Mouse (Mus musculus) embryonic facial prominence, embryonic 14.5 days (tissue): ENCODE results near the gene Gm20388. TPM values are rescaled to one million over a fixed set of nuclear protein-coding genes. Genes with fewer than 3 reads are reported as not detected.

Experiments
- ATAC-seq: fragments of 200-750 bp; cut with Nextera tagmentation; 2 replicates; pipeline ENCODE4 v1.8.0; 2017; ENCODE audit warnings: low read depth, moderate number of reproducible peaks, moderate TSS enrichment
- DNase-seq: peaks from one replicate; pipeline ENCODE4 v3.0.0-alpha.2; 2015; ENCODE audit warnings: low spot score
- H3K27ac ChIP-seq: fragments of 300-500 bp; sonication (generic); replicated peaks from 2 replicates; pipeline ENCODE4 v1.5.1; 2014; ENCODE audit warnings: low read depth, mild to moderate bottlenecking, low read length, moderate library complexity
- H3K27me3 ChIP-seq: fragments of 300-500 bp; sonication (generic); replicated peaks from 2 replicates; pipeline ENCODE4 v1.6.1; 2014; ENCODE audit warnings: low read length; ENCODE audit not compliant: control insufficient read depth, insufficient read depth
- H3K36me3 ChIP-seq: fragments of 300-500 bp; sonication (generic); 2 replicates; pipeline ENCODE4 v1.6.1; 2014; ENCODE audit warnings: low read length, mixed read lengths; ENCODE audit not compliant: control insufficient read depth, insufficient read depth
- H3K4me1 ChIP-seq: fragments of 300-500 bp; sonication (generic); 2 replicates; pipeline ENCODE4 v1.6.1; 2014; ENCODE audit warnings: antibody characterized with exemption, low read length; ENCODE audit not compliant: control insufficient read depth, insufficient read depth
- H3K4me2 ChIP-seq: fragments of 300-500 bp; sonication (generic); 2 replicates; pipeline ENCODE4 v1.6.1; 2014; ENCODE audit warnings: low read depth, mild to moderate bottlenecking, low read length, moderate library complexity, mixed read lengths
- H3K4me3 ChIP-seq: fragments of 300-500 bp; sonication (generic); 2 replicates; pipeline ENCODE4 v1.5.1; 2014; ENCODE audit warnings: low read depth, mild to moderate bottlenecking, low read length
- H3K9ac ChIP-seq: fragments of 300-500 bp; sonication (generic); 2 replicates; pipeline ENCODE4 v1.6.1; 2014; ENCODE audit warnings: low read depth, mild to moderate bottlenecking, low read length, moderate library complexity, mixed read lengths
- H3K9me3 ChIP-seq: fragments of 300-500 bp; sonication (generic); 2 replicates; pipeline ENCODE4 v1.6.1; 2016; ENCODE audit warnings: low read length; ENCODE audit not compliant: control insufficient read depth
- WGBS: fragments of 180-500 bp; shearing (Covaris S2); extraction: QIAGEN DNeasy Blood & Tissue Kit; methylation state at CpG from one replicate; pipeline ENCODE4 v1.1.7; 2014; 5-methylcytosine and 5-hydroxymethylcytosine counted together
- polyA plus RNA-seq: library from polyadenylated mRNA; unstranded; fragments of >200 nt; fragmentation: Nextera tagmentation; extraction: Ambion mirVana; gene quantifications from 2 replicates; pipeline ENCODE4 v1.2.1, GENCODE M21; 2014

Gm20388 gene
- polyA plus RNA-seq, 1 experiment from 2014 or later: not detected

DNA sequence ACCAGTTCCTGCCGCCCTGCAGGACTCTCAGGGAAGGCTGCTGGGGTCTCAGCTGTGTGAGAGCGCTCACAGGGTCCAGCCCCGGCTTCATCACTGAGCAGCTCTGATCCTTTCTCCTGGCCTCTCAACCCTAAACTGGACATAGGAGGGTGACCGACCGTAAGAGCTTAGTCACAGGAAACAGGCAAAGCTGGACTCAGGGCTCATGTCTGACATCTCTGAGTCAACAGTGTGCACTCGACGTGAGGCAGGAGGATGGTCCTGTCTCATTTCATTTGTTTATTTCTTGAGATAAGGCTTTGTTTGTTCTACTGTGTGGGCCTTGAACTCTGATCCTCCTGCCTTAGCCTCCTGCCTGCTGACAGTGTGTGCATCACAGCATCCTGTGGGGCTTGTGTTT lies 709.8 kb downstream of the Gm20388 start:
- no peak overlapping the region for H3K9ac ChIP-seq
- no peak for ATAC-seq
- WGBS: 56% methylated on average over 7 of the region's 7 CpGs

DNA sequence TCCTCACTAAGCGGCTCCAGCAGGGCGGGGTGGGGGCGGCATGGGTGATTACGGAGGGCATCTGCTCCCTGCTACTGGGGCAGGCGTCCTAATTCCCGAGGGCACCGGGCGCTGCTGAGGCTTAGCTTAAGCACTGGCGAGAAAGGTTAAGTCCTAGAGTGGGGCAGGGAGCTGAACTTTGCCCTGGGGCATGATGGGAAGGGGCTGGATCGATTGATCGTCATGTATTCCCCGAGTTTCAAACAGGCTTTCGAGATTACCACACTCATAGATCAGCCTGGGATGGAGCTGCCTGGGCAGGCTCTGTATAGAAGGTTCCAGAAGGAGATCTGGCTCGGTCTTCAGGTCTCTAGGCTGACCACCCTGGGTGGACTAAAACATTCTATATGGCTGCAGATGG lies 711.5 kb downstream of the Gm20388 start:
- WGBS: 74% methylated on average over 14 of the region's 14 CpGs
- Histone ChIP-seq H3K4me1 (no peaks in the 10 kb centered on the region; the same call in 1 of the 2 replicates), H3K4me2 (no peak overlapping the region), H3K9me3 (no peaks in the 10 kb centered on the region), H3K36me3 (no peaks in the 10 kb centered on the region), H3K27ac (no peak overlapping the region), H3K27me3 (no peaks in the 10 kb centered on the region), H3K9ac (no peak overlapping the region), H3K4me3 (no peak overlapping the region)
- DNase-seq (no peak), ATAC-seq (no peak)

More for the DNA sequence above, 709.8 kb downstream of the Gm20388 start:
- Histone ChIP-seq H3K27me3 (no peaks in the 10 kb centered on the region), H3K4me2 (no peak overlapping the region), H3K4me1 (no peaks in the 10 kb centered on the region; the same call in 1 of the 2 replicates), H3K27ac (no peak overlapping the region), H3K4me3 (no peak overlapping the region), H3K9me3 (no peaks in the 10 kb centered on the region), H3K36me3 (no peaks in the 10 kb centered on the region)
- no peak for DNase-seq

DNA sequence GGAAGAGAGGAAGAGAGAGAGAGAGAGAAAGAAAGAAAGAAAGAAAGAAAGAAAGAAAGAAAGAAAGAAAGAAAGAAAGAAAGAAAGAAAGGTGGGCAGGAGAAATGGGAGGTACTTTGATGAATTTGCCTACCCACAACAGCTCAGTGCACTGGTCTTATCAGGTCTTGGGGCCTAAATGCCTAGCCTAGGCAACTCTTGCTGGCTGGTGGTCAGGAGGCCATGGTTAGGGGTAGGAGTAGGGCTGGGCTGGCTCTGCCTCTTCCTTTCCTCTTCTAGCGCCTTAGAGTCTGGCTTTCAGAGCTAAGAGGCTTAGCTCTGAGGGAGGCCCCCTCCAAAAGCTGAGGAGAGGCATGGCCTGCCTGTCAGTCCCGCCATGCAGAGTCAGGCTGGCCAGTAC lies 713.0 kb downstream of the Gm20388 start:
- no peaks in the 10 kb centered on the region for H3K4me1 ChIP-seq
- no peaks in the 10 kb centered on the region for H3K36me3 ChIP-seq
- no peak for DNase-seq
- H3K9me3 ChIP-seq: no peaks in the 10 kb centered on the region
- WGBS: 55% methylated on average over 1 of the region's 2 CpGs
- H3K9ac ChIP-seq: no peak overlapping the region
- no peak overlapping the region for H3K27ac ChIP-seq
- no peaks in the 10 kb centered on the region for H3K27me3 ChIP-seq
- no peak overlapping the region for H3K4me2 ChIP-seq
- ATAC-seq: no peak
- no peak overlapping the region for H3K4me3 ChIP-seq

DNA sequence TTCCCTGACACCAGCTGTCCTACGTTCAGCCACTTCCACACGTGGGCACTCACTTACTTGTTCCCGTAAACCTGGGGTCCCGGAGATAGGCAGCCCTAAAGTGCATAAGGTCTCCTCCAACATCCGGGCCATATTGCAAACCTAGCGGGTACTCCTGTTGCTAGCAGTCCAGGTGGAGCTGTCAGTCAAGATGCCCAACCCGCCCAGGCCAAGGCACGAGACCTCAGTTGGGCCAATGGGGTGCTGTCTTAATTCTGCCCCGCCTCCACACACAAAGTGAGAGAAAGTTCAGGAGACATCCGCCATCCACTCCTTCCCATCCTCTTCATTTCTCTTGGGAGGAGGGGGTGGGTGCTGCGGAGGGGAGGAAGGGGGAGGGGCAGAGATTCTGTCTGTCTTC lies 715.8 kb downstream of the Gm20388 start:
- H3K27me3 ChIP-seq: no peaks in the 10 kb centered on the region
- ATAC-seq: no peak
- no peaks in the 10 kb centered on the region for H3K9me3 ChIP-seq
- H3K36me3 ChIP-seq: no peaks in the 10 kb centered on the region
- 62% methylated on average over 11 of the region's 11 CpGs for WGBS
- H3K4me1 ChIP-seq: 0 out of 2 replicates have a peak, but pooled peaks cover 3% of the 10 kb centered on the region
- peak; percentile 35 for DNase-seq
- H3K9ac ChIP-seq: no peak overlapping the region
- H3K27ac ChIP-seq: no peak overlapping the region
- H3K4me3 ChIP-seq: no peak overlapping the region
- H3K4me2 ChIP-seq: no peak overlapping the region

DNA sequence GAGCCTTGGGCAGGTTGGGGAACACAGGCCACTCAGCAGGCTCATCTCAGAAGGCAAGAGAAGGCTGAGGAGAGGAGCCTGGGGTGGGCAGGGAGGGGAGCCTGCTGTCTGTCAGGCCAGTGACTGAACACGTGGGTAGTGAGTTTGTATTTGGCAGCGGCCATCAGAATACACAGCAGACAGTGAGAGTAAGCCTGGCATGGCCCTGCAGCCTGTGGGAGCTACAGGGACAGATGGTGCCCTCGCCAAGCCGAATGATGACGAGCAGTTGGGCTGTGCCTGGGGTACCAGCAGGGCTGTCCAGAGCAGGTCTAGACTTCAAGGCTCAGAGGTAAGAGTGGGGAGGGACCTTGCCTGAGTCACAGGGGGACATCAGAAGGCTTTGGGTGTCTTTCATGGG lies 716.7 kb downstream of the Gm20388 start:
- H3K9me3 ChIP-seq: no peaks in the 10 kb centered on the region
- H3K4me2 ChIP-seq: no peak overlapping the region
- peaks cover 6% of the 10 kb centered on the region; the same call in 1 of the 2 replicates for H3K4me1 ChIP-seq
- H3K27me3 ChIP-seq: no peaks in the 10 kb centered on the region
- no peak overlapping the region for H3K4me3 ChIP-seq
- no peak overlapping the region for H3K27ac ChIP-seq
- 87% methylated on average over 5 of the region's 5 CpGs for WGBS
- DNase-seq (no peak), ATAC-seq (no peak)
- H3K9ac ChIP-seq: no peak overlapping the region
- H3K36me3 ChIP-seq: no peaks in the 10 kb centered on the region

DNA sequence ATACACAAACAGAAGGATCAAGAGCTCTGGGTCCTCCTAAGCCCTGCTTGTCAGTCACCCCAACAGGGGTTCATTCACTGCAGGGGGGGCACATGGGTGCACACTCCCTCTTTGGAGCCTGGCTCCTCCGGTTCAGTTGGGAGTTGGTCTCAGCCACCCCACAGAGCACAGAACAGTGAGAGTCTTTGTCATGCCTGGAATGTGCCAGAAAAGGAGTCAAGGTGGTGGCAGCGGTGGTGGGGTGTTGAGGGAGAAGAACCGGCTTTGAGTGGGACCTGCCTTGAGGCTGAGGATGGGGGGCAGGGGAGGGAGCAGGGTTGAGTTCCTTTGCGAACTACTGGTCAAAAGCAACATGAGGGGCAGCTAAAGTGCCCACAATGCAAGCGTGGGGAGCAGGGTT lies 719.4 kb downstream of the Gm20388 start:
- ATAC-seq: no peak
- H3K27ac ChIP-seq: no peak overlapping the region

DNA sequence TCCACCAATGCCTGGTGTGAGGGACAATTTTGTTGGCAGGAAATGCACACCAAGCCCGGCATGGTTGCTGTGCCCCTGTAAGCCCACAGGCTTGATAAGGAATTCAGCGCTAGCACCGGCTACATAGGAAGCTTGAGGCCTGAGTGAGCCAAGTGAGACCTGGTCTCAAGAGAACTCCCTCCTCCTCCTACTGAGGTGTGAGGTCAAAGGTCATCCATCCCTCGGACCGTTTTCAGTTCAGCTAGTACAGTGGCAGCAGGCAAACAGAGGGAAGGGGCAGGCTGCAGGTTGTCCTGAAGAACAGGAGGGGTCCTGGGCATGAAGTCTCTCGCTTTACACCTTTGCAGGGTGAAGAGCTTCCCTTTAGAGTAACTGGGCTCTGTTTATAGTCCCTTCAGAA lies 720.2 kb downstream of the Gm20388 start:
- Histone ChIP-seq H3K9ac (no peak overlapping the region), H3K9me3 (no peaks in the 10 kb centered on the region), H3K4me3 (no peak overlapping the region), H3K36me3 (no peaks in the 10 kb centered on the region), H3K4me1 (peaks cover 13% of the 10 kb centered on the region), H3K27ac (no peak overlapping the region), H3K4me2 (no peak overlapping the region), H3K27me3 (peaks cover 13% of the 10 kb centered on the region; the same call in 1 of the 2 replicates)
- no peak for DNase-seq
- ATAC-seq: no peak
- 49% methylated on average over 6 of the region's 6 CpGs for WGBS

More for the DNA sequence above, 719.4 kb downstream of the Gm20388 start:
- H3K4me2 ChIP-seq: no peak overlapping the region
- no peak overlapping the region for H3K4me3 ChIP-seq
- 44% methylated on average over 5 of the region's 5 CpGs for WGBS
- H3K27me3 ChIP-seq: peaks cover 8% of the 10 kb centered on the region; the same call in 1 of the 2 replicates
- no peak overlapping the region for H3K9ac ChIP-seq
- H3K9me3 ChIP-seq: no peaks in the 10 kb centered on the region
- H3K4me1 ChIP-seq: peaks cover 13% of the 10 kb centered on the region
- no peak for DNase-seq
- no peaks in the 10 kb centered on the region for H3K36me3 ChIP-seq

DNA sequence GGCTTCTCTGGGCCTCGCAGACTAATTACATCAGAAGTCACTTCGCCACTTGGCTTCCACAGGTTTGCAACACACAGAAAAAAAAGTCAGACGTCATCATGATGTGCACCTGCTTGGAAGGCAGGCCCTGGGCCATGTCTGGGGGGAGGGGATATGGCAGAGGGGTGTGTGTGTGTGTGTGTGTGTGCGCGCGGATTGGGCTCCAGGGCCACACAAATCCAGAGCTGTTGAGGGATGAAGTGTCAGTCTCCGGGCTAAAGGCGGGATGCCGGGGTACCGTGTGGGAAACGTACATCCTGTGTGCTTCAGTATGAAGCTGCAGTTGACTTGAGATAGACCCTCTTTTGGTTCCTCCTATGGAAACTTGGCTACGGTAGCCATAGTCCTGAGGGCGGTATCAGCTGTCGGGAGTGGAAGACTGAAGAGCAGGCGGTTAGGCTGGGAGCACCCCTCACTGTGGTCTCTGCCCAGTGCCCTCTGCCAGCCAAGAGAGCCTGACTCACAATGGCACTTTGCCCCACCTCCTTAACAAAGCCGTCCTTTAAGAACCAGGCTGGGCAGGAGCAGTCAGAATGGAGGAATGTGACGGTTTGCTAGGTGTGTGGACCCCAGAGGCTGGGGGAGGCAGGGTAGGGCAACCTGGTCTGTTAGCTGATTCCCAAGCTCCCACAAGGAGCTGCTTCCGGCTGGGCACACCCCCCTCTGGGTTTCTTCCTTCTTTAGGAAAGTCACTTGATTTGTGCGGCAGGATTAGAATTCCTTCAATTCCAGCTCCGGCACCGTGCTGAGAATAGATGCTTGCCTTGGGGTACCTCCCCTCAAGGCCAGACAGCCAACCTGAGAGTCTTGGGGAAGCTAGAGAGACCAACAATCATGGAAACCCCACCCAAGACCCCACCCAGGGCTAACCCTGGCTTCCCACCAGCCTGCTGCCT lies 721.1 kb downstream of the Gm20388 start:
- H3K4me1 ChIP-seq: peaks cover 13% of the 10 kb centered on the region
- ATAC-seq (no peak), DNase-seq (peak; percentile 22)
- WGBS: 74% methylated on average over 21 of the region's 21 CpGs
- H3K36me3 ChIP-seq: no peaks in the 10 kb centered on the region
- no peak overlapping the region for H3K27ac ChIP-seq
- H3K27me3 ChIP-seq: peaks cover 13% of the 10 kb centered on the region; the same call in 1 of the 2 replicates
- H3K9ac ChIP-seq: no peak overlapping the region
- no peak overlapping the region for H3K4me2 ChIP-seq
- no peaks in the 10 kb centered on the region for H3K9me3 ChIP-seq
- no peak overlapping the region for H3K4me3 ChIP-seq
